Mouse (Mus musculus): ENCODE data around the gene Pla2g4b. TPM values are rescaled to one million over a fixed set of nuclear protein-coding genes. Genes with fewer than 3 reads are reported as not detected.

Pla2g4b gene
- polyA plus RNA-seq, 1 experiment from 2014 or later: 0.72 TPM

DNA sequence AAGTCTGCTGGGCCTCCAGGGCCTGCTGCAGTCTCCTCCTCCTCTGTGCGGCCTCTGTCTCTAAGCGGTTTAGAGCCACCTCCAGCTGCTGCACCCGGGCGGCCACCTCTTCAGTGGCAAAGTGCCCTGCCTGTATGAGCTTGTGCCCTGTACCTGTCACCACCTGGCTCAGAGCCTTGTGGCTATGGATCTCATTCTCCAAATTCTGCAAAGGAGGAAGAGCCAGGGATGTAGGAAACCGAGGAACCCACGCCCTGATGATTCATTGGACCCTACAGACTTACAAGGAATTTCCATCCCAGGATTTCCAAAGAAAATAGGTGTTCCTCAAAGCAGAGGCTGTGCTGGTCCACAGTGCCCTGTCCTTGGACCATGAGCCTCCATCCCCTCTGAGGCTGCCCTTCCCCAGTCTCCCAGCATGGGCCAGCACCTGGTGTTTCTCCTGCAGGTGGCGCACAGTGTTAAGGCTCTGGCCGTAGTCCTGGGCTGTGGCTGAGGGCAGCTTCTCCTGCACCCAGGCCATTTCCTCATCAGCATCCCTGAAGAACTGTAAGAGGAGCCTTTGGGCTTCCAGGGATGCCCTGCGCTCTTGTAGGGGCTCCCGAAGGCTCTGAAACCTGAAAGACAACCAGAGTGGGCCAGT is 16.5 kb downstream of the Pla2g4b start:
- H3K4me3 ChIP-seq (ENCODE audit: low read depth, low read length): no peak overlapping the region
- ATAC-seq (replicated peaks; ENCODE audit: low FRiP score, low TSS enrichment, low read depth): no peak
- H3K4me1 ChIP-seq (replicated peaks; ENCODE audit: control insufficient read depth, insufficient read depth, low read length): peaks cover 9% of the 10 kb centered on the region; the same call in 1 of the 2 replicates
- no peaks in the 10 kb centered on the region for H3K27me3 ChIP-seq (replicated peaks; ENCODE audit: control insufficient read depth, insufficient read depth, low read length)
- no peaks in the 10 kb centered on the region for H3K9me3 ChIP-seq (ENCODE audit: control insufficient read depth, low read length)
- 62% methylated on average over 10 of the region's 10 CpGs for WGBS
- no peak overlapping the region for H3K27ac ChIP-seq (ENCODE audit: low read depth)
- no peaks in the 10 kb centered on the region for H3K36me3 ChIP-seq (ENCODE audit: control insufficient read depth, insufficient read depth, low read length)
- H3K9ac ChIP-seq (ENCODE audit: low read length): no peak overlapping the region
- no peak overlapping the region for H3K4me2 ChIP-seq (ENCODE audit: low read length)
- DNase-seq (ENCODE audit: low spot score): peak; percentile 67

DNA sequence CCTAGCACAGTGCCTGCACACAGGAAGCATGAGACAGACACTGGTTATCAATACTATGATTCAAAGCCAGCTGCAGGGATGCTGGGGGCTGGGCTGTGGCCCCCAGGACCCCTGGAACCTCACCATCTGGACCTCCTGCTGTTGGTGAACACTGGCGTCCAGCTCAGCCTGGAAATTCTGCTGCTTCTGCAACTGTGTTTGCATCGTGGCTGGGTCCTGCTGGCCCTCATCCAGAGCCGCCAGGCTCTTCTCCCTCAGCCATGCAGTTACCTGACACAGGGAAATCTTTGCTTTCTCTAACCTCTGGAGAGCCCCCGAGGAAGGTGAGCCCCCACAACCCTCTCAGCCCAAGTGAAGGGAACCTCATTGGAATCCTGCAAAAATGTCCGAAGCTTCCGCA is 18.2 kb downstream of the Pla2g4b start:
- Histone ChIP-seq H3K9ac (ENCODE audit: low read length) (no peak overlapping the region), H3K4me3 (ENCODE audit: low read depth, low read length) (no peak overlapping the region), H3K36me3 (ENCODE audit: control insufficient read depth, insufficient read depth, low read length) (no peaks in the 10 kb centered on the region), H3K9me3 (ENCODE audit: control insufficient read depth, low read length) (no peaks in the 10 kb centered on the region), H3K27me3 (replicated peaks; ENCODE audit: control insufficient read depth, insufficient read depth, low read length) (no peaks in the 10 kb centered on the region), H3K4me2 (ENCODE audit: low read length) (no peak overlapping the region), H3K4me1 (replicated peaks; ENCODE audit: control insufficient read depth, insufficient read depth, low read length) (0 out of 2 replicates have a peak, but pooled peaks cover 3% of the 10 kb centered on the region), H3K27ac (ENCODE audit: low read depth) (no peak overlapping the region)
- ATAC-seq (replicated peaks; ENCODE audit: low FRiP score, low TSS enrichment, low read depth) (no peak), DNase-seq (ENCODE audit: low spot score) (no peak)
- 55% methylated on average over 6 of the region's 6 CpGs for WGBS

DNA sequence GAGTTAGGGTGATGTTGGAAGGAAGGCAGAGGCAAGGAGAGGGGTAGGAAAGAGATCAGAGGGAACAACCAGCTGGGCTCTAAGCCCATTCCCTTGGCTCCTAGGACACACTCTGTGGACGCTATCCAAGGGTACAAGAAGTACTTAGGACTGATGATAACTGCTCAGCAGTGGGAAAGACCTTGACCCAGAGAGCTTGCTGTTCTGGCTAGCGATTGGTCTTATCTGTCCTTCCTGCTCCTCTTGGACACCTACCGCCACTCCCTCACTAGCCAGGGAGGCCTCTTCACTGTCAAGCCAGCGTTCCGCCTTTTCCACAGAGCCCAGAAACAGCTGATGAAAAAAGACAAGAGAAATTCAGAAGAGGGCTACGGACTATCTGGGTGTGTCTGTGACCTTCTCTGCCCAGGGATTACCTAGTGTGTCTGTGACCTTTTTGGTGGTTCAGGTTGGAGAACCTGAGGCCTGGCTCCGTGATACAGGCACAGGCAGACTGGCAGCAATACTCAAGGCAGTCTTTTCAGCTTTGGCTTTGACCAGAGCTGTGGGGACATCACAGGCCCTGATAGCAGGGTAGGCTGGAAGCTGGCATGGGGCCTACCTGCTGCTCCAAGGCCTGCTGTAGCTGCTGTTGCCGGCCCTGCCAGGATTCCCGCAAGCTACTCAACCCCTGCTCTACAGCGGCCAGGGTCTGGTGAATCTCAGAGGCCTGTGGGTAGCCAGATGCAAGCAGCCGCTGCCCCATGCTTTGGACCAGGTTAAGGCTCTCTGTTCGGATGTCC is 21.7 kb downstream of the Pla2g4b start:
- H3K4me3 ChIP-seq (ENCODE audit: low read depth, low read length): no peak overlapping the region
- no peaks in the 10 kb centered on the region for H3K27me3 ChIP-seq (replicated peaks; ENCODE audit: control insufficient read depth, insufficient read depth, low read length)
- no peaks in the 10 kb centered on the region for H3K36me3 ChIP-seq (ENCODE audit: control insufficient read depth, insufficient read depth, low read length)
- WGBS: 87% methylated on average over 12 of the region's 12 CpGs
- no peak overlapping the region for H3K27ac ChIP-seq (ENCODE audit: low read depth)
- ATAC-seq (replicated peaks; ENCODE audit: low FRiP score, low TSS enrichment, low read depth): no peak
- no peaks in the 10 kb centered on the region for H3K4me1 ChIP-seq (replicated peaks; ENCODE audit: control insufficient read depth, insufficient read depth, low read length)
- no peak for DNase-seq (ENCODE audit: low spot score)
- no peaks in the 10 kb centered on the region for H3K9me3 ChIP-seq (ENCODE audit: control insufficient read depth, low read length)
- H3K9ac ChIP-seq (ENCODE audit: low read length): no peak overlapping the region
- no peak overlapping the region for H3K4me2 ChIP-seq (ENCODE audit: low read length)

DNA sequence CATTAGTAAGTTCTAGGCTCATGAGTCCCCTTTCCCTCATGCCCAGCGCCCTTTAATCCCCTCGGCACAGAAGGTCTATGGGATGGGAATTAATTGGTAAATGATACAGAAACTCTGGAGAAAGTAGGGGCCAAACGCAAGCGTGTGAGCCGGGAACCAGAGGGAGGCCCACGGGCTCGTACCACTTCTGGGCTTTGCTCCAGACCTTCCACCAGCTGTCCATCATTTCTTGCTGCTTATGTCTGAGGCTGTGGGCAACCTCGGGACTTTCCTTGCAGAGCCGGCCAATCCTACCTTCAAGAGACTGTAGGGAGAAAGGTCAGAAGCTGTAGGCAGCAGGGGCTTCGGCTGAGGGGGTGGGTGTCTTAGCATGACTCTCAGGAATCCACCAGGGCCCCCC is 22.7 kb downstream of the Pla2g4b start:
- H3K36me3 ChIP-seq (ENCODE audit: control insufficient read depth, insufficient read depth, low read length): no peaks in the 10 kb centered on the region
- no peak overlapping the region for H3K9ac ChIP-seq (ENCODE audit: low read length)
- no peaks in the 10 kb centered on the region for H3K4me1 ChIP-seq (replicated peaks; ENCODE audit: control insufficient read depth, insufficient read depth, low read length)
- no peaks in the 10 kb centered on the region for H3K9me3 ChIP-seq (ENCODE audit: control insufficient read depth, low read length)
- no peak overlapping the region for H3K27ac ChIP-seq (ENCODE audit: low read depth)
- no peak overlapping the region for H3K4me3 ChIP-seq (ENCODE audit: low read depth, low read length)
- H3K27me3 ChIP-seq (replicated peaks; ENCODE audit: control insufficient read depth, insufficient read depth, low read length): no peaks in the 10 kb centered on the region
- 79% methylated on average over 10 of the region's 10 CpGs for WGBS
- DNase-seq (ENCODE audit: low spot score) (no peak), ATAC-seq (replicated peaks; ENCODE audit: low FRiP score, low TSS enrichment, low read depth) (no peak)
- H3K4me2 ChIP-seq (ENCODE audit: low read length): no peak overlapping the region

DNA sequence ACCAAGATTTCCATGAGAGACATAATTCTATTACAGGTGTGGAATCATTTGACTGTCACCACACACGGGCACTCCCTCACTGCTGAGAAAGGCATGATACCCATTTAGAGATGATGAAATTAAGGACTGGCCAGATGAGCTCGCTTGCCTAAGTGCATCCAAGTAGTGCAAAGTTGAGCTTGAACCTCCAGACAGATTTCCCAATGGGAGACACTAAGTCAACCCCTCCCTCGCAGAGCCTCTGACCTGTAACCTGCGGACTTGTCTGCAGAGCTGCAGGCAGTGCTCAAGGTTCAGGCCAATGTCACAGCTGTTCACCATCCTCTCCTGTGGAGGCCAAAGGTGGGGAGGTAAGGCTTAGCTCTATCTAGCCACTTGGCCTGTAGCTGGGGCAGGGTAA is 25.6 kb downstream of the Pla2g4b start:
- no peak for ATAC-seq (replicated peaks; ENCODE audit: low FRiP score, low TSS enrichment, low read depth)

DNA sequence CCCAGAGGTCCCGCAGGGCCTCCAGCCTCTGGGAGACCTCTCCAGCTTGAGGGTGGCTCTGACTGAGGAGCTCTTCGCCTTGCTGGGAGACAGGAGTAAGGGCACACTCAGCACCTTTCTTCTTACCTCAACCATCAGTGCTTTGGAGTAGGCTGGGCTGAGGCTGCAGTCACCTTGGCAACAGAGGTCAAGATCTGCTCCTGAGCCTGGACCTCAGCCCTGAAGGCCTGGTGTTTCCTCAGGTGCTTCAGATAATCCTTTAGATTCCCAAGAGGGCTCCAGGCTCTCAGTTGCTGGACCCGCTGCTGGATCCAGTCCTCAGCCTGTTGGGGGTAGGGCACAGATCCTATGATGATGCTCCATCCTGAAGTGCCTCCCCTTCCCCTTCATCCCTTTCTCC is 26.2 kb downstream of the Pla2g4b start:
- no peaks in the 10 kb centered on the region for H3K4me1 ChIP-seq (replicated peaks; ENCODE audit: control insufficient read depth, insufficient read depth, low read length)
- no peak for DNase-seq (ENCODE audit: low spot score)
- H3K9me3 ChIP-seq (ENCODE audit: control insufficient read depth, low read length): no peaks in the 10 kb centered on the region
- H3K9ac ChIP-seq (ENCODE audit: low read length): no peak overlapping the region
- no peak for ATAC-seq (replicated peaks; ENCODE audit: low FRiP score, low TSS enrichment, low read depth)
- no peak overlapping the region for H3K4me3 ChIP-seq (ENCODE audit: low read depth, low read length)
- 85% methylated on average over 3 of the region's 3 CpGs for WGBS
- H3K36me3 ChIP-seq (ENCODE audit: control insufficient read depth, insufficient read depth, low read length): no peaks in the 10 kb centered on the region
- H3K27me3 ChIP-seq (replicated peaks; ENCODE audit: control insufficient read depth, insufficient read depth, low read length): no peaks in the 10 kb centered on the region
- H3K27ac ChIP-seq (ENCODE audit: low read depth): no peak overlapping the region
- no peak overlapping the region for H3K4me2 ChIP-seq (ENCODE audit: low read length)

More for the DNA sequence above, 25.6 kb downstream of the Pla2g4b start:
- no peak overlapping the region for H3K9ac ChIP-seq (ENCODE audit: low read length)
- H3K27ac ChIP-seq (ENCODE audit: low read depth): no peak overlapping the region
- DNase-seq (ENCODE audit: low spot score): no peak
- no peaks in the 10 kb centered on the region for H3K9me3 ChIP-seq (ENCODE audit: control insufficient read depth, low read length)
- H3K4me1 ChIP-seq (replicated peaks; ENCODE audit: control insufficient read depth, insufficient read depth, low read length): no peaks in the 10 kb centered on the region
- H3K36me3 ChIP-seq (ENCODE audit: control insufficient read depth, insufficient read depth, low read length): no peaks in the 10 kb centered on the region
- H3K4me2 ChIP-seq (ENCODE audit: low read length): no peak overlapping the region
- H3K27me3 ChIP-seq (replicated peaks; ENCODE audit: control insufficient read depth, insufficient read depth, low read length): no peaks in the 10 kb centered on the region
- 88% methylated on average over 4 of the region's 4 CpGs for WGBS
- H3K4me3 ChIP-seq (ENCODE audit: low read depth, low read length): no peak overlapping the region

DNA sequence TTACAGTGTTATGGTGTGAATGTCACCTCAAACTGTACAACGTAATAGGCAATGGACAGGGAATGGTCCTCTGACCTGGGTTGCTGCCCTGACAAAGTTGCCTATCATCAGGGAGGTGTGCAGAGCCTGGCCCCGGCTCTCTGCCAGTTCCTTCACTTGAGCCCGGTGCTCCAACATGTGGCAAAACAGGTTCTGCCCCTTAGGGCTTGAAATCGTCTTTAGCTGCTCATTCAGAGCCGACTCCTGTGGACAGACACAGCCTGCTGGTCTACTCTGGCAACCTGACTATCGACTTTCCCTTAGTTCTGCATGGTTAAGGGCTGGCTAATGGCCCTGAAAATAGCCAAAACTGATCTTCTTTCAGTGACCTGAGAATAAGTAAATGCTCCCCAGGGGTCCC is 27.0 kb downstream of the Pla2g4b start:
- H3K4me1 ChIP-seq (replicated peaks; ENCODE audit: control insufficient read depth, insufficient read depth, low read length): no peaks in the 10 kb centered on the region
- no peak overlapping the region for H3K4me2 ChIP-seq (ENCODE audit: low read length)
- no peaks in the 10 kb centered on the region for H3K9me3 ChIP-seq (ENCODE audit: control insufficient read depth, low read length)
- no peaks in the 10 kb centered on the region for H3K36me3 ChIP-seq (ENCODE audit: control insufficient read depth, insufficient read depth, low read length)
- WGBS: 63% methylated on average over 6 of the region's 6 CpGs
- no peak overlapping the region for H3K27ac ChIP-seq (ENCODE audit: low read depth)
- no peak for DNase-seq (ENCODE audit: low spot score)
- no peak for ATAC-seq (replicated peaks; ENCODE audit: low FRiP score, low TSS enrichment, low read depth)
- no peak overlapping the region for H3K9ac ChIP-seq (ENCODE audit: low read length)
- no peaks in the 10 kb centered on the region for H3K27me3 ChIP-seq (replicated peaks; ENCODE audit: control insufficient read depth, insufficient read depth, low read length)
- no peak overlapping the region for H3K4me3 ChIP-seq (ENCODE audit: low read depth, low read length)

DNA sequence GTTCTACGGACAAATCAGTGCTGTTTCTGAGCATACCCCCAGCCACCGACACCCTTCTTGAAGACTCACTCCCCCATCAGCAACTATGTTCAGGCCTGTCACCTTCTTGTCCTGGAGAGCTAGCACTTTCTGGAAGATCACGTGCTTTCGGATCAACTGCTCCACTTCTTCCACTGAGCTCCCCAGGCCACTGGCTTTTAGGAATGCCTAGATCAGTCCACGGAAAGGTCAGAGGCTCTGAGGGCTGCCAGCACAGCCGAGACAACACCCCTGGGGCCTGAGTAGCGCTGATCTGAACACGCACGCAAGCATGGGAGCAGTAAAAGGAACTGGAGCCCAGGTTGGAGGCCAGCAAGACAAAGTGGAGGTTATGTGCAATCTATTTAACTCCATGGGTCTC is 27.4 kb downstream of the Pla2g4b start:
- H3K9ac ChIP-seq (ENCODE audit: low read length): no peak overlapping the region
- H3K4me3 ChIP-seq (ENCODE audit: low read depth, low read length): no peak overlapping the region
- ATAC-seq (replicated peaks; ENCODE audit: low FRiP score, low TSS enrichment, low read depth): no peak
- no peak overlapping the region for H3K4me2 ChIP-seq (ENCODE audit: low read length)
- WGBS: 78% methylated on average over 9 of the region's 9 CpGs
- no peak for DNase-seq (ENCODE audit: low spot score)
- no peak overlapping the region for H3K27ac ChIP-seq (ENCODE audit: low read depth)
- no peaks in the 10 kb centered on the region for H3K4me1 ChIP-seq (replicated peaks; ENCODE audit: control insufficient read depth, insufficient read depth, low read length)
- no peaks in the 10 kb centered on the region for H3K9me3 ChIP-seq (ENCODE audit: control insufficient read depth, low read length)
- no peaks in the 10 kb centered on the region for H3K36me3 ChIP-seq (ENCODE audit: control insufficient read depth, insufficient read depth, low read length)
- no peaks in the 10 kb centered on the region for H3K27me3 ChIP-seq (replicated peaks; ENCODE audit: control insufficient read depth, insufficient read depth, low read length)

DNA sequence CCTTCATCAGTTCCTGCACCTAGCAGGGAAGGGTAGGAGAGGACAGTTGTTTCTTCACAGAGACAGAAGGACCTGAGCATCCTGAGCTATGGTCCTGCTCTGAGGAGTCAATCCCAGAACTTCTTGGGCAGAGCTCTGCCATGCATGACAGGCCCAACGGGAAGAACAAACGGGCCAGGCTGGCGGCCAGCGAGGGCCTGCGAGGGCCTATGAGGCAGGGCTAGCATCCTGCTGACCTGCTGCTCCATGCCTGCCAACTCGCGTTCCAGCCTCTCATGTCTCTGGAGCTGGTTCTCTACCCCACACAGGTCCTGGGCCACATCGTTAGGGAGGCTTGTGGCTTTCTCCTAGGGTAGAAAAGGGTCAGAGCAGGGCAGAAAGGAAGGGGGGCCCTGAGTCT is 29.0 kb downstream of the Pla2g4b start:
- Histone ChIP-seq H3K36me3 (ENCODE audit: control insufficient read depth, insufficient read depth, low read length) (no peaks in the 10 kb centered on the region), H3K9ac (ENCODE audit: low read length) (no peak overlapping the region), H3K4me1 (replicated peaks; ENCODE audit: control insufficient read depth, insufficient read depth, low read length) (no peaks in the 10 kb centered on the region), H3K4me2 (ENCODE audit: low read length) (no peak overlapping the region), H3K27me3 (replicated peaks; ENCODE audit: control insufficient read depth, insufficient read depth, low read length) (no peaks in the 10 kb centered on the region), H3K9me3 (ENCODE audit: control insufficient read depth, low read length) (no peaks in the 10 kb centered on the region), H3K27ac (ENCODE audit: low read depth) (no peak overlapping the region), H3K4me3 (ENCODE audit: low read depth, low read length) (no peak overlapping the region)
- no peak for DNase-seq (ENCODE audit: low spot score)
- no peak for ATAC-seq (replicated peaks; ENCODE audit: low FRiP score, low TSS enrichment, low read depth)
- 85% methylated on average over 8 of the region's 8 CpGs for WGBS

All from intestine, embryonic 14.5 days (tissue).